Mouse (Mus musculus) adrenal gland, adult 2 months (tissue): ENCODE measurements around the gene Kras. TPM values are rescaled to one million over a fixed set of nuclear protein-coding genes. Genes with fewer than 3 reads are reported as not detected.

Source experiments
- DNase-seq: peaks from one replicate; pipeline ENCODE4 v3.0.0; 2021
- polyA plus RNA-seq: library from polyadenylated mRNA; depleted of rRNA; stranded (reverse); fragments of >200 nt; gene quantifications from 2 replicates; pipeline ENCODE4 v1.2.3, GENCODE M21; 2012
- total RNA-seq, 2 experiments: library from RNA; stranded (reverse); gene quantifications; 2 replicates each; pipeline ENCODE4 v1.2.3; 2021

Gene Kras
- total and polyA plus RNA-seq, 3 experiments: 3.2 to 46.6 (median 32.3) TPM

DNA sequence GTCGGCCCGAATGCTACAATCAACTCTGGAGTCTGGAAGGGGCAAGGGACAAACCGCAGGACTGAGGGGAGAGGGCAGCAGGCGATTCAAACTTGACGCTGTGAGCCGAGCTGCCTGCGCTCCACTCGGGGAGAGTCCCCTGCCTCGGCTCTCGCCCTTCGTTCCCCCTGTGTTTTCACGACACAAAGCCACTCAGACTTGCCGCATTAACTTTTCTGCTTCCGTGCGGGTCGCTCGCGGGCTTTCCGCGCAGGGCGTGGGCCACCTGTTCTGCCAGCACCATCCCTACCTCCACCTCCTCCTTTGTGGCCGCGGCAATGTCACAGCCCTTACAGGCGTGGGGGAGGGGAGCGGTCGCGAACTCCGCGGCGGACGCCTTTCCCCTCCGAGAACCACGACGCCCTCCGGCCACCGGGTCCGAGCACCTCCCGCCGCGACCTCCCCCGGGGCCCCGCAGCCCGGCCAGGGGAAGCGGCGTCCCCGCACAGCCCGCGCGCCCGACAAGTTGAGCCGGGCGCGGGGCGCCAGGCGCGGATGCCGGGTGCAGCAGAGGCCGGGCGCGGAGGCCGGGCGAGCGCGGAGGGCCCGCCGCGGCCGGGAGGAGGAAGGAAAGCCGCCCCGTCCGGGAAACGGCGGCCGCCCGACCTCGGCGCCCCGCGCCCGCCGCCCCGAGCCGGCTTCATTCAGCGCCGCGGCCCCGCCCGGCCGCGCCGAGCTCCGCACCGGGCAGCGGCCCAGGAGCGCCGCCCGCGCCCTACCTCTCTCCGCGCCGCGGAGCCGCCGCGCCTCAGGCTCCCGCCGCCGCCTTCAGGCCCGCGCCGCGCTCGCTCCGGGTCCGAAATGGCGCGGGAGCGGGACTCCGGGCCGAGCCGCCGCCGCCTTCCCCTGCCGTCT is 501 bp downstream of the Kras start:
- peak; percentile 73 for DNase-seq

- DNase-seq: peak; percentile 6
These were observed 2.2 kb downstream of the Kras start for GRCm38 (mm10) chr6:145247886-145248285.

GRCm38 (mm10) chr6:145246841-145247240 is 3.2 kb downstream of the Kras start:
- DNase-seq: no peak

GRCm38 (mm10) chr6:145242521-145242920 is 7.5 kb downstream of the Kras start:
- DNase-seq: no peak

DNA sequence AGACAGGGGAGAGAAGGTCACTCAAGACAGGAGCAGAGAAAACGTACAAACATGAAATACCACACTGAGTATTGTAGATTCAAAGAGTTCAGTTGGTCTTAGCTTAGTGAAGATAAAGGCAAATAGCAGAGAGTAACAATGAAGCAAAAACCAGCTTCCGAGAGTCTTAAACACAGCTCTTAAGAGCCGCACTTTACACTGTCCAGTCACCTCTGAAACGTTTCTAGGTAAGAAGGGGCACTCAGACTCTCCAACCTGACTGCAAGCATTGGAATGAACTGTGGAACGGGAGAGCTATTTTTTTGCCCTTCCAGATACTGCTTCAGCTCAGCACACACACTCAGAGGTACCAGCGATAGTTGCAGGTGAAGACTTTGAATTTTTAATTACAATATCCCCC is 9.8 kb downstream of the Kras start:
- DNase-seq: no peak

- DNase-seq: no peak
These were observed 12.9 kb downstream of the Kras start for GRCm38 (mm10) chr6:145237148-145237547.

DNA sequence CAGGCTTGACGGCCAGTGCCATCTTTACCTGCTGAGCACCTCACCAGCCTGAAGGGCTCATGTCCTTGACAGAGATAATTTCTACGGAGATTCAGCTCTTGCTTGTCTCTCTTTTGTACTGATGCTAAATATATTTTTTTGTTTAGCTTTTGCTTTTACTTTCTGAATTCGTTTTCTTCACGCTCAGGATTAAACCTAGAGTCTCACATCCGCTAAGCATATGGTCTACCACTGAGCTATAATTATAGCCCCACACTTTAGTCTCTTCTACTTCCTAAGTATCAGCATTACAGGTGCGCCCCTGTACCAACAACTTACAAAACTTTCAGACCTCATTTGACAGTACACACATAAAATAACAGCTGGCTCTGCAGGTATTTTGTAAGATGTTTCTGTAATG is 14.7 kb downstream of the Kras start:
- DNase-seq: no peak

DNA sequence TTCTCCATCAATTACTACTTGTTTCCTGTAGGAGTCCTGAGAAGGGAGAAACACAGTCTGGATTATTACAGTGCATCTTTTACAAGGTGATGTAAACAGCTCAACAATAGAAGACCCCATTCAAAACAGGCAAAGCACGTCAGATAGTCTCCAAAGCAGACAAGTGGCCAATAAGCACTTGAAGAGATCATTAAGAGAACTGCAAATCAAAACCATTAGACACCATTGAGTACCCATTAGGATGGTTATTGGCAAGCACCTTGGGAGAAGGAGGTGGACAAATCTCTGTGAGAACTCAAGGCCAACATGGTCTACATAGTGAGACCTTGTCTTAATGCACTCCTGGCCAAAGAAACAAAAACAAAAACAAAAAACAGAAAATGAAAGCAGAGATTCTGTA is 15.6 kb downstream of the Kras start:
- DNase-seq: no peak

GRCm38 (mm10) chr6:145226296-145226695 is 23.7 kb downstream of the Kras start:
- no peak for DNase-seq

DNA sequence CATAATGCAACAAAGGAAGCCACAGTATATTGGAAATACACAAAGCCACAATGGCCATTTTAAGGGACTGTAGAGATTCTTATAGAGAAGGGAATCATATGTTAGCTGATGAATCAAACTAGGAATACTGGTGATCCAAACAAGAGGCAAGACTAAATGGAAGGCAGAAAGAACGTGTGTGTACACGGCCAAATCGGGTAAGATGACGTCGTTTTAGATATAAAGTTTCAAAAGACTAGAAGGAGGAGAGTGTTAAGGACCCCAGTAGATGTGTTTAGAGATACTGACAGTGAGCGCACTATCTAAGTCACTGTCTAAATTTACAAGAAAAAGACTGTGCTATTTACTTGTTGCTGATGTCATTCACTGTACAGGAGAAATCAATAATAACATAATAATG is 25.8 kb downstream of the Kras start:
- no peak for DNase-seq

- DNase-seq: no peak
These were observed 34.2 kb downstream of the Kras start for GRCm38 (mm10) chr6:145215826-145216225.

- no peak for DNase-seq
These were observed 36.1 kb downstream of the Kras start for GRCm38 (mm10) chr6:145213916-145214315.

DNA sequence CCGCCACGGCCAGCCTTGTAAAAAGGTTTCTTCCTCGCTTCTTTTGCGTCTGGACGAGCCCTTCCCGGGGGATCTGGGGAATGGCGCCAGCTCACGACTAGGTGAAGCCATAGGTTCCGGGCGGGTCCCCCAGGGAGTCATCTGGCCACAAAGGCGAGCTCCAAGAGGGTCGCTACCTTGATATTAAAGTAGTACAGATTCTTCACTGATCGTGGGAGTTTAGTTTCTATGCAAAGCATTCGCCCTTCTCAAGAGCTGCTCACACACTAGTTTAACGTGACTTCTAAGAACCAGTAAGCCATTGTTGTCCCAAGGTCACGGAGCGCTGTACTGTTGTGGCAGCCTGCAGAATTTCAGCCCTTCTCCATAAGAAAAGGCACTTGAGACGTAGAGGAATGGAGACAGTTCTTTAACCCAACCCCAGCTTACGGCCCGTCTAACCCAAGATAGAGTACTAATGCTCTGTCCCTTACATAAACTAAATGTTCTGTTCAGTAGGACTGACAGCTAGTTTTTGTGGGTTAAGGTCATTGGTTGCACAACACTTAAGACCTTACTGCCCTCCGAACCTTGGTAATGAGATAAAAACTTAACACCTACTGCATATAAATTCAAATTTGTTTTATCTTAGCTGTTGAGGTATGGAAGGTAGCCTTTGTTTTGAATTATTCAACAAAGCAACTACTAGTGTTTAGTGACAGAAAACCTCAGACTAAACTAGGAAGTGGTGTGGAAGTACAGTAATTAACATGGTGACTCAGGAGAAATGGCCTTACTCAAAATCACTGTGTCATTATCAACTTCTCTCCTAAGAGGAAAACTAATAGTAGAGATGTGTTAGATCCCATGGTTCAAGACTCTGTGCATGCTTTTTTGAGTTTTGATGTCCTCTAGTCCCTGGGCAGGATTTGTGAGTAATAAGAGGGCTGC is 38.4 kb downstream of the Kras start:
- peak; percentile 33 for DNase-seq

GRCm38 (mm10) chr6:145210816-145211338 is 39.2 kb downstream of the Kras start, which contains the start of the genes Casc1 and Etfrf1:
TSS of gene Casc1 (minus strand) at chr6:145211005.
TSS of gene Etfrf1 (plus strand) at chr6:145211134.
- peak; percentile 99 for DNase-seq

GRCm38 (mm10) chr6:145210056-145210680 is 39.9 kb downstream of the Kras start:
- DNase-seq: no peak

DNA sequence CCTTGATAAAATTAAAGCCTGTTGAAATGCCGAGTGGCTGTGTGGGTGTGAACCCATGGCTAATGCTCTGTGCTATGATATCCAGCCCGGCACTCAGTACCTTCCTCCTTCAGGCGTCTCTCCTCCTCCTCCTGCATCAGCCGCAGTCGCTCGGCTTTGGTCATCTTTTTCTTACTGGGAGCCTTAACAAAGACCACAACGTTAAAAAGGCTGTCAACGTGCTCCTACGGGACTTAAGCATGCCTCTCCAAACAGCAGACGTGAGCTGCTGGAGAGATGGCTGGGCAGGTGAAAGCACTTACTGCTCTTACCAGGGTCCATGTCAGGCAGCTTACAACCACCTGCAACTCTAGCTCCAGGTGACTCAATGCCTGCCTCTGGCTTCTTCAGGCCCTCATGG is 44.9 kb downstream of the Kras start:
- no peak for DNase-seq

DNA sequence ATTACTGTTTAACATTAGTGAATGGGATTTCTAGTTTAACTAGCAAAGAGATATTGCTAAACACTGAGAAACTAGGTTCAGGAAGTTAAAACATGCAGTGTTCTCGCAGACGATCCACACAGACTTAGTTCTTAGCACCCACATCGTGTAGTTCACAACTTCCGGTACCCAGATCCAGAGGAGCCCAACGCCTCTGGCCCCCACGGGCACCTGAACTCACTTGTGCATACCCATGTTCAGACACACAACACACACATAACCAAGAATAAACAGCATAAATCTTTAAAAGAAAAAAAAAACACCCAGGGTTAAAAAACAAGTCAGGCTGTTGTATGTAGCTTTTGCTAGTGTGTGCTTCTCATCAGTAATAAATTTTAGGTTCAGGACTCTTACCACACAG is 45.6 kb downstream of the Kras start:
- no peak for DNase-seq

- DNase-seq: no peak
These were observed 47.5 kb downstream of the Kras start for GRCm38 (mm10) chr6:145202432-145203125.

GRCm38 (mm10) chr6:145197949-145198686 is 51.9 kb downstream of the Kras start:
- no peak for DNase-seq

DNA sequence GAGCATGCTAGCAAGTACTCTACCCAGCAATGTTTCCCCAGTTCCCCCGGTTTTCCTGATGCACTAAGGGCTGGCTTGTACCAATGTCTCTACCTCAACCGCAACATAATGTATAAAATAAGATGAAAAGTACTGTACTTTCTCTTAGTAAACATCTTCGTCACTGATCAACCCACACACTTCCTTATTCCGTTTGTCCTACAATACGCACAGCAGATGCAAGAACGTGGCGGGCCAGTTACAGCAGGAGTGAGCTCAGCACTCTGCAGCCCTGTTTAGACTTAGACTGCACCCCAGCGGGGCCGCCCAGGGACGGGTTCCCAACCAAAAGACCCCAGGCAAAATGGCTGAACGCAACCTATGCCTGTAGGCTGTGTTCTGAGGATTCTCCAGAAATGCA is 56.6 kb downstream of the Kras start:
- DNase-seq: no peak

DNA sequence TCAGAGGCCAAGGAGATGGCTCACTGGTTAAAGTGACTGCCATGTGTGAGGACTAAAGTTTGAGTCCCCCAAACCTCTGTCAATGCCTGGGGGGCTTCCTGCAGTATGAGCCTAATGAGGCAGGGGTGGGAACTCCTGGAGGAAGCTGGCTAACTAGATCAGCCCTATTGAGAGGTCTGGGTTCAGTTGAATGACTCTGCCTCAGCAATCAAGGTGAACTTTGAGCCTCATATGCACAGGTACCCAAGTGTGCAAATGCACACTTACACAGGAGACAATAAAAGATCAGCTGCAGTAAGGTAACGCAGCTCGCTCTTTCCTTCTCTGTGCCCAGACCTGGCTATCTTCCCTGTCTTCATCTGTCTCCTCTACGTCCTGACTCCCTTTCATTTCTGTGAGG is 57.0 kb downstream of the Kras start:
- DNase-seq: no peak
